Mouse (Mus musculus) myocyte (in vitro differentiated cells): ENCODE results near the gene Styx. TPM values are rescaled to one million over a fixed set of nuclear protein-coding genes. Genes with fewer than 3 reads are reported as not detected.

Experiments
- H3K27me3 ChIP-seq: one replicate; pipeline ENCODE4 v1.6.1; 2011; ENCODE audit not compliant: control insufficient read depth, insufficient read depth, insufficient read length
- H3K36me3 ChIP-seq: one replicate; pipeline ENCODE4 v1.6.1; 2011; ENCODE audit not compliant: control insufficient read depth, insufficient read depth
- H3K4me2 ChIP-seq: one replicate; pipeline ENCODE4 v1.6.1; 2011; ENCODE audit warnings: low read depth, control low read depth
- H3K4me3 ChIP-seq: one replicate; pipeline ENCODE4 v1.5.1; 2011; ENCODE audit warnings: mild to moderate bottlenecking, control low read depth, moderate library complexity
- H3K79me2 ChIP-seq: one replicate; pipeline ENCODE4 v1.6.1; 2011; ENCODE audit not compliant: control insufficient read depth, insufficient read depth
- H3ac ChIP-seq: one replicate; pipeline ENCODE4 v1.6.1; 2011; ENCODE audit not compliant: control insufficient read depth, insufficient read length
- CEBPB ChIP-seq: IDR thresholded peaks from 2 replicates; pipeline ENCODE4 v1.6.1; 2011; ENCODE audit warnings: mild to moderate bottlenecking, moderate library complexity; ENCODE audit not compliant: poor library complexity, insufficient read depth, severe bottlenecking
- E2F4 ChIP-seq: IDR thresholded peaks from one replicate; pipeline ENCODE4 v1.6.1; 2011; ENCODE audit warnings: mild to moderate bottlenecking, control low read depth, moderate library complexity; ENCODE audit not compliant: insufficient read depth
- MAX ChIP-seq: IDR thresholded peaks from one replicate; pipeline ENCODE4 v1.6.1; 2011; ENCODE audit warnings: low read depth, mild to moderate bottlenecking, control low read depth
- MYOD1 ChIP-seq, 3 experiments: IDR thresholded peaks; one replicate each; pipeline ENCODE4 v1.6.1; 2011; ENCODE audit warnings: control low read depth in 2 of 3, low read depth in 2 of 3, mild to moderate bottlenecking in 2 of 3, moderate library complexity in 1 of 3; ENCODE audit not compliant: insufficient read length in 2 of 3, control insufficient read depth in 1 of 3
- MYOG ChIP-seq, 3 experiments: IDR thresholded peaks; one replicate each; pipeline ENCODE4 v1.6.1; 2011; ENCODE audit warnings: control low read depth in 2 of 3, low read depth in 2 of 3, mild to moderate bottlenecking in 2 of 3; ENCODE audit not compliant: insufficient read length in 2 of 3, control insufficient read depth in 1 of 3, insufficient read depth in 1 of 3
- POLR2A ChIP-seq: IDR thresholded peaks from one replicate; pipeline ENCODE4 v1.6.1; 2011; ENCODE audit warnings: low read depth, mild to moderate bottlenecking, control low read depth, moderate library complexity; ENCODE audit not compliant: insufficient read length
- POLR2AphosphoS2 ChIP-seq: IDR thresholded peaks from one replicate; pipeline ENCODE4 v1.6.1; 2011; ENCODE audit warnings: low read depth, control low read depth; ENCODE audit not compliant: insufficient read length
- REST ChIP-seq: IDR thresholded peaks from one replicate; pipeline ENCODE4 v1.6.1; 2011; ENCODE audit warnings: mild to moderate bottlenecking, control low read depth, moderate library complexity; ENCODE audit not compliant: insufficient read depth, insufficient read length
- SRF ChIP-seq: IDR thresholded peaks from one replicate; pipeline ENCODE4 v1.6.1; 2011; ENCODE audit warnings: low read depth; ENCODE audit not compliant: control insufficient read depth, insufficient read length
- TCF12 ChIP-seq: IDR thresholded peaks from one replicate; pipeline ENCODE4 v1.6.1; 2011; ENCODE audit warnings: mild to moderate bottlenecking, control low read depth; ENCODE audit not compliant: poor library complexity, insufficient read depth, severe bottlenecking
- TCF3 ChIP-seq: IDR thresholded peaks from one replicate; pipeline ENCODE4 v1.6.1; 2011; ENCODE audit warnings: low read depth, control low read depth; ENCODE audit not compliant: insufficient read length
- USF1 ChIP-seq: IDR thresholded peaks from one replicate; pipeline ENCODE4 v1.6.1; 2011; ENCODE audit warnings: low read depth, mild to moderate bottlenecking, control low read depth, moderate library complexity
- polyA plus RNA-seq: library from polyadenylated mRNA; unstranded; fragments of >200 nt; fragmentation: generic; extraction: Trizol; gene quantifications from one replicate; pipeline ENCODE4 v1.2.1, GENCODE M21; 2012; ENCODE audit warnings: missing spikeins

The Styx gene
- polyA plus RNA-seq, 1 experiment: 6.3 TPM

- no peaks in the 10 kb centered on the region for H3K36me3 ChIP-seq
- H3ac ChIP-seq: no peak overlapping the region
- no peak overlapping the region for H3K4me3 ChIP-seq
- no peak overlapping the region for H3K4me2 ChIP-seq
- H3K27me3 ChIP-seq: peaks cover 6% of the 10 kb centered on the region
- TF ChIP-seq USF1 (no peak), TCF12 (no peak), POLR2AphosphoS2 (no peak), SRF (no peak)
- no peaks in the 10 kb centered on the region for H3K79me2 ChIP-seq
Observed at GRCm38 (mm10) chr14:45419323-45419722, 68.4 kb downstream of the Styx start.

GRCm38 (mm10) chr14:45422371-45422770 lies 71.5 kb downstream of the Styx start:
- H3K36me3 ChIP-seq: no peaks in the 10 kb centered on the region
- H3K27me3 ChIP-seq: peaks cover 6% of the 10 kb centered on the region
- no peak for TF ChIP-seq MYOD1 (IDR thresholded peaks at IDR 0.05; ENCODE audit: control insufficient read depth in 1 of 3, insufficient read length in 2 of 3, low read depth in 2 of 3)
- H3K79me2 ChIP-seq: no peaks in the 10 kb centered on the region
- H3K4me2 ChIP-seq: no peak overlapping the region
- no peak overlapping the region for H3K4me3 ChIP-seq
- no peak overlapping the region for H3ac ChIP-seq

DNA sequence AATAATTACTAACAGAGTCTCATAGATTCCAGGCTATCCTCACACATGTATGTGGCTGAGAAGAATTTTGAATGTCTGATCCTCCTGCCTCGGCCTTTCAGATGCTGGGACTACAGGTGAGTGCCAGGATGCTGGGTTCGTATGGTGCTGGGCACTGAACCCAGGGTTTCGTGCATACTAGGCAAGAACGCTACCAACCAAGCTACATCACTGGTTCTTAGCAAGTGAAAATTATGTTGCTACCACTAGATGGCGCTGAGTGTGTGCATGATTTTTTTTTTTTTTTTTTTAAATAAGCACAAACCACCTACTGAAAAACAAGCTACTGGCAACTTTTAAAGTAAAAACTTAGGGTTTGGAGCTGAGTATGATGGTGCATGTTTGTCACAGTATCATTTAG lies 72.3 kb downstream of the Styx start:
- Histone ChIP-seq H3K4me2 (no peak overlapping the region), H3ac (no peak overlapping the region), H3K27me3 (peaks cover 6% of the 10 kb centered on the region), H3K79me2 (no peaks in the 10 kb centered on the region), H3K36me3 (no peaks in the 10 kb centered on the region), H3K4me3 (no peak overlapping the region)
- TF ChIP-seq CEBPB (no peak), USF1 (no peak), TCF3 (no peak), MYOD1 (IDR thresholded peaks at IDR 0.05; ENCODE audit: control insufficient read depth in 1 of 3, insufficient read length in 2 of 3, low read depth in 2 of 3) (no peak), E2F4 (no peak), TCF12 (no peak), REST (no peak), MAX (no peak), POLR2A (no peak), MYOG (IDR thresholded peaks at IDR 0.05; ENCODE audit: control insufficient read depth in 1 of 3, insufficient read depth in 1 of 3, insufficient read length in 2 of 3, low read depth in 2 of 3) (no peak), POLR2AphosphoS2 (no peak), SRF (no peak)

DNA sequence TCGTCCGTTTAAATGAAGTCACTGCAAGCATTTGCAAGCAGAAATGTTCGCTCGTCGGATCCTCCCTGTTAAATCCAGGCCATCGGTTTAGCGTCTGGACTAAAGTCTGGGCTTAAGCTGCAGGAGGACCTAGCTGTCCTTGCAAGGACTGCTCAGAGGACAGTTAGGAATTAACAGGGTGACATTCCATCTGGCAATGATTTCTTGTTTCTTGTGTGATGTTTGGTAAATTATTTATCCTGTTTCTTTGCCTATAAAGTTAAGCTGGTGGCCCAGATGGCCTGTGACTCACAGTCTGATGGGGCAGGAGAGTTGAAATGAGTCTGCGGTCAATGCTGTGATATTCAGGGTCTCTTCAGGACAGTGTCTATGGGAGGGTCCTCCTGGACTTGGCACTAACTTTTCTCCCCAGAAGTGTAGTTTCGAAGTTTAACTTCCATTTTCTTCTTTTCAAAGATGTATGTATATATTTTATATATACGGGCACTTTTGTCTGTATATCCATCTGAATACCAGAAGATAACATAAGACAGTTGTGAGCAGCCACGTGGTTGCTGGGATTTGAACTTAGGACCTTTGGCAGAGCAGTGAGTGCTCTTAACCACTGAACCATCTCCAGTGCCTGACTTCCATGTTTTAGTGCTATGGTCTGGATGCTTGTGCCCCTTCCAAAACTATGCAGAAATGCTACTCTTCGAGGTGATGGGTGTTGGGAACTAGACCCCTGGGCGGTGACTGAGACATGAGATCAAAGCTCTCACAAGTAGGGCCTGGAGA lies 79.4 kb downstream of the Styx start:
- Histone ChIP-seq H3K27me3 (no peaks in the 10 kb centered on the region), H3K4me2 (no peak overlapping the region), H3K79me2 (no peaks in the 10 kb centered on the region), H3K36me3 (no peaks in the 10 kb centered on the region), H3ac (no peak overlapping the region), H3K4me3 (no peak overlapping the region)
- no peak for TF ChIP-seq MYOD1 (IDR thresholded peaks at IDR 0.05; ENCODE audit: control insufficient read depth in 1 of 3, insufficient read length in 2 of 3, low read depth in 2 of 3)
- TF ChIP-seq POLR2A: no peak
- TF ChIP-seq E2F4: no peak
- TF ChIP-seq SRF: no peak
- TF ChIP-seq MYOG (IDR thresholded peaks at IDR 0.05; ENCODE audit: control insufficient read depth in 1 of 3, insufficient read depth in 1 of 3, insufficient read length in 2 of 3, low read depth in 2 of 3): no peak
- TF ChIP-seq TCF12: no peak
- no peak for TF ChIP-seq USF1
- TF ChIP-seq TCF3: no peak
- TF ChIP-seq POLR2AphosphoS2: no peak
- TF ChIP-seq CEBPB: no peak
- TF ChIP-seq MAX: no peak
- TF ChIP-seq REST: no peak

DNA sequence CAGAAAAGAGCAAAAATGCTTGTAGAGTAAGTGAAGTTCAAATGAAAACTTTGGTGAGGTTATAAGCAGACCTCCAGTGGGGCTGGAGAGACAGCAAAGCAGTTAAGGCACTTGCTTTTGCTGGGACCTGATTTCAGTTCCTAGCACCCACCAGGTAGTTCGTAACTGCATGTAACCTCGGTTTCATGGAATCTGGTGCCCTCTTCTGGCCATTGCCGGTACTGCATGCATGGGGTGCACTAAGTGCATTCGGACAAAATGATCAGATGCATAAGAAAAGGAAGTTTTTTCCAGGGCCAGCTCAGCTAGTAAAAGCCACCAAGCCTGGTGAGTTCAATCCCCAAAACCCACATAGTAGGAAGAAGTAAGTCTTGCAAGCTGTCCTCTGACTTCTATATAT lies 81.1 kb downstream of the Styx start:
- Histone ChIP-seq H3K27me3 (no peaks in the 10 kb centered on the region), H3K4me3 (no peak overlapping the region), H3K36me3 (no peaks in the 10 kb centered on the region), H3K4me2 (no peak overlapping the region), H3K79me2 (no peaks in the 10 kb centered on the region), H3ac (no peak overlapping the region)
- TF ChIP-seq MYOD1 (IDR thresholded peaks at IDR 0.05; ENCODE audit: control insufficient read depth in 1 of 3, insufficient read length in 2 of 3, low read depth in 2 of 3) (no peak), POLR2A (no peak), USF1 (no peak), TCF3 (no peak), CEBPB (no peak), POLR2AphosphoS2 (no peak)
